ENCODE assay signal across 21 mouse cellular contexts in the genomic region with DNA sequence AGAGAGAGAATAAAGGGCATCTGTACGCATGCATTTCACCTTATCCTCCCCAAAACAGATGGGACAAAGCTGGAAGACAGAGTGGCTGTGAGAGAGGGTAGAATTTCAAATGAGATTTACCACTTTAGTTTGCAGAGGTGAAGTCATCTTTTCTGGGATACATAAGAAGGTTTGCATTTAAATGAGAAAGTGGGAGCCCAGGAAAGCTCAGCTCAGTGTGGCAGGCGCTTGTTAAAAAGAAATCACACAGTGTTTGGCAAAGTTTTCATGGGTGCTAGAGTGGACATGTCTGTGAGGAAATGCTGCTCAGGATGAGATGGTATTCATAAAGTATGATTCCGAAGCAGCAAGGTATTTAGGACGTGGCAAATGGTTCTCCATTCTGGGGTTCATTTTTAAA.
"Had no signal": no experiment of that assay in that cellular context is flagged by ENCODE, and none has a peak within 500 bp of the region (broad histone marks: within the 10 kb centered on the region; RNA-seq: fewer than 3 reads in every experiment).

No protein-coding gene starts in this region.

- DNase-seq: cerebellum, adult 8-10 months; cerebellum, adult 9-10 months; cerebellum, adult 9-11 months; cerebellum, postnatal 10 days; cerebellum, postnatal 14 days; cerebellum, postnatal 25 days; cerebellum, postnatal 36 days; embryo, embryonic 11 days; forebrain, postnatal 0 days; gastrocnemius, adult 2 months; gastrocnemius, postnatal 10 days; gastrocnemius, postnatal 14 days; gastrocnemius, postnatal 25 days; gastrocnemius, postnatal 36 days; heart, adult 11 months; heart, adult 18-20 months; heart, adult 2 months had no signal

- ATAC-seq: forebrain, embryonic 13.5 days; forebrain, embryonic 14.5 days; forebrain, embryonic 15.5 days; forebrain, embryonic 16.5 days; forebrain, postnatal 0 days had no signal
